Mouse (Mus musculus) bone marrow, adult 2 months (tissue): ENCODE measurements around the gene Gm7247.
"Not testable (repeated sequence)": the region's sequence is repeated elsewhere in the genome, so short reads cannot be mapped to it uniquely, and the experiment has no call there.

Experiments
- CTCF ChIP-seq: fragments of 200-500 bp; IDR thresholded peaks from 2 replicates; pipeline ENCODE4 v1.5.1; 2011; ENCODE audit warnings: low read length, control low read depth; ENCODE audit not compliant: control insufficient read depth, insufficient read depth
- POLR2A ChIP-seq: fragments of 200-500 bp; IDR thresholded peaks from 2 replicates; pipeline ENCODE4 v1.6.1; 2011; ENCODE audit warnings: low read depth, mild to moderate bottlenecking, control low read depth, low read length, borderline replicate concordance; ENCODE audit not compliant: control insufficient read depth

DNA sequence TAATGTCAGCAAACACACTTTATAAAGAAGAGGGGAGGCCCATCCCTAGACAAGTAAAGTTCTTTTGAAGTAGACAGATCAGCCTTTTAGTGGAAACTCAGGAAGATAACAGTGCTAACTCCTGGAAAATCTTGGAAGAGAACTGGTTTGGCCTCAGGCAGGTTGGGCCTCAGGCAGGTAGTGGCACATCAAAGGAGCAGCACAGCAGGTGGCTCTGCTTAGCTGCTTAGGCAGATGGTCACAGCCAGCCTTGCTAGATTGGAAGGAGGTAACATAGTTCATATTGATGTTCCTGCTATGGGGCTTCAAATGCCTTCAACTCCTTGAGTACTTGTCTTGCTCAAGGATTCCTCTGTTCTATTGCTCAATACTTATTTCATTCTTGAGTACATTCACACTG, 68.6 kb downstream of the Gm7247 start:
- TF ChIP-seq CTCF, POLR2A: not testable (repeated sequence)
